19 mouse cellular contexts compared by ENCODE assay signal in genomic region chr9:43313805-43314204, GRCm38 (mm10). TPM values are rescaled to one million over a fixed set of nuclear protein-coding genes. Genes with fewer than 3 reads are reported as not detected.
DNase-seq lines count a peak whose midpoint lies in the region; ATAC-seq and TF ChIP-seq lines count a peak whose summit lies in the region.
"Had no signal": no experiment of that assay in that cellular context is flagged by ENCODE, and none has a peak within 500 bp of the region (broad histone marks: within the 10 kb centered on the region; RNA-seq: fewer than 3 reads in every experiment).

No protein-coding gene starts in this region.

- 0 out of 2 replicates have a peak, but pooled peaks cover 7% of the 10 kb centered on the region for H3K4me1 ChIP-seq in limb, embryonic 13.5 days
- peaks cover 12% of the 10 kb centered on the region for H3K4me1 ChIP-seq in limb, embryonic 10.5 days
- peaks cover 11% of the 10 kb centered on the region; the same call in 1 of the 2 replicates for H3K4me1 ChIP-seq in embryonic facial prominence, embryonic 15.5 days
- no peaks in the 10 kb centered on the region for H3K4me1 ChIP-seq in stomach, embryonic 14.5 days (ENCODE audit: control insufficient read depth, insufficient read depth, low read length)
- H3K4me1 ChIP-seq in midbrain, embryonic 15.5 days, result no peaks in the 10 kb centered on the region
- H3K4me1 ChIP-seq in cerebellum, adult 2 months (ENCODE audit: control insufficient read depth, insufficient read depth, low read length), result peaks cover 20% of the 10 kb centered on the region
- H3K4me1 ChIP-seq: forebrain, embryonic 15.5 days; heart, embryonic 15.5 days had no signal

- peak overlapping the region; percentile 43; the same call in 1 of the 2 replicates for H3K4me2 ChIP-seq in limb, embryonic 13.5 days (replicated peaks)
- peak overlapping the region; percentile 39 for H3K4me2 ChIP-seq in embryonic facial prominence, embryonic 15.5 days (replicated peaks)
- 0 out of 2 replicates have a peak overlapping the region, but pooled peaks have one; percentile 6 for H3K4me2 ChIP-seq in stomach, embryonic 14.5 days (replicated peaks; ENCODE audit: low read depth, low read length)
- no peak overlapping the region for H3K4me2 ChIP-seq in midbrain, embryonic 15.5 days
- H3K4me2 ChIP-seq: embryonic facial prominence, embryonic 12.5 days; forebrain, embryonic 15.5 days; heart, embryonic 15.5 days; hindbrain, embryonic 13.5 days had no signal

- no peak for TF ChIP-seq CTCF in cerebellum, adult 2 months (IDR thresholded peaks at IDR 0.05; ENCODE audit: borderline replicate concordance, insufficient read depth, low read depth, low read length)

- no peak overlapping the region for H3K9ac ChIP-seq in limb, embryonic 13.5 days
- no peak overlapping the region for H3K9ac ChIP-seq in embryonic facial prominence, embryonic 15.5 days
- no peak overlapping the region for H3K9ac ChIP-seq in stomach, embryonic 14.5 days (replicated peaks; ENCODE audit: low read depth, low read length)
- H3K9ac ChIP-seq in midbrain, embryonic 15.5 days, result no peak overlapping the region
- H3K9ac ChIP-seq: embryonic facial prominence, embryonic 12.5 days; forebrain, embryonic 15.5 days; heart, embryonic 15.5 days; hindbrain, embryonic 13.5 days had no signal

- no peak for ATAC-seq in limb, embryonic 13.5 days (ENCODE audit: low FRiP score, low read depth)
- no peak for ATAC-seq in embryonic facial prominence, embryonic 15.5 days (ENCODE audit: insufficient number of reproducible peaks, low FRiP score, low TSS enrichment, low read depth)
- ATAC-seq in stomach, embryonic 14.5 days (ENCODE audit: insufficient number of reproducible peaks, insufficient read depth, low FRiP score, low read depth), result no peak
- ATAC-seq in midbrain, embryonic 15.5 days (replicated peaks), result no peak
- ATAC-seq: forebrain, embryonic 15.5 days had no signal

- DNase-seq in limb, embryonic 10.5 days (ENCODE audit: low spot score), result no peak
- no peak for DNase-seq in cerebellum, adult 2 months
- DNase-seq in left cerebral cortex, adult 9 months (ENCODE audit: low spot score in 2 of 2), result no peak
- DNase-seq: adrenal gland, postnatal 10 days; cerebellum, adult 11-12 months; cerebellum, adult 9-11 months; gastrocnemius, postnatal 36 days; heart, adult 18-20 months; heart, postnatal 14 days had no signal

- no peak overlapping the region for H3K27ac ChIP-seq in limb, embryonic 13.5 days
- H3K27ac ChIP-seq in limb, embryonic 10.5 days, result no peak overlapping the region
- peak overlapping the region; percentile 71 for H3K27ac ChIP-seq in embryonic facial prominence, embryonic 15.5 days (replicated peaks)
- H3K27ac ChIP-seq in stomach, embryonic 14.5 days (ENCODE audit: low read length), result peak overlapping the region; percentile 2; the same call in 1 of the 2 replicates
- no peak overlapping the region for H3K27ac ChIP-seq in midbrain, embryonic 15.5 days
- no peak overlapping the region for H3K27ac ChIP-seq in cerebellum, adult 2 months (ENCODE audit: insufficient read depth, low read length)
- H3K27ac ChIP-seq: embryonic facial prominence, embryonic 12.5 days; forebrain, embryonic 15.5 days; heart, embryonic 10.5 days; heart, embryonic 15.5 days; hindbrain, embryonic 13.5 days had no signal

- no peak overlapping the region for H3K4me3 ChIP-seq in limb, embryonic 13.5 days
- no peak overlapping the region for H3K4me3 ChIP-seq in limb, embryonic 10.5 days
- H3K4me3 ChIP-seq in embryonic facial prominence, embryonic 15.5 days (replicated peaks), result peak overlapping the region; percentile 41; the same call in 1 of the 2 replicates
- H3K4me3 ChIP-seq in stomach, embryonic 14.5 days (ENCODE audit: low read depth, low read length), result no peak overlapping the region
- no peak overlapping the region for H3K4me3 ChIP-seq in midbrain, embryonic 15.5 days
- no peak overlapping the region for H3K4me3 ChIP-seq in cerebellum, adult 2 months (replicated peaks; ENCODE audit: insufficient read depth, low read depth, low read length)
- H3K4me3 ChIP-seq: embryonic facial prominence, embryonic 12.5 days; erythroblast, embryonic 14.5 days; forebrain, embryonic 15.5 days; heart, embryonic 10.5 days; heart, embryonic 15.5 days; hindbrain, embryonic 13.5 days had no signal

- no peaks in the 10 kb centered on the region for H3K36me3 ChIP-seq in limb, embryonic 13.5 days
- H3K36me3 ChIP-seq in limb, embryonic 10.5 days, result no peaks in the 10 kb centered on the region
- H3K36me3 ChIP-seq in embryonic facial prominence, embryonic 15.5 days, result no peaks in the 10 kb centered on the region
- H3K36me3 ChIP-seq in stomach, embryonic 14.5 days (ENCODE audit: control insufficient read depth, insufficient read depth, low read length), result no peaks in the 10 kb centered on the region
- no peaks in the 10 kb centered on the region for H3K36me3 ChIP-seq in midbrain, embryonic 15.5 days (replicated peaks)
- H3K36me3 ChIP-seq: embryonic facial prominence, embryonic 12.5 days; forebrain, embryonic 15.5 days; heart, embryonic 10.5 days; heart, embryonic 15.5 days; hindbrain, embryonic 13.5 days had no signal

- peaks cover 13% of the 10 kb centered on the region; the same call in 1 of the 2 replicates for H3K27me3 ChIP-seq in limb, embryonic 13.5 days
- peaks cover 20% of the 10 kb centered on the region for H3K27me3 ChIP-seq in limb, embryonic 10.5 days (ENCODE audit: low read depth, poor library complexity, severe bottlenecking)
- no peaks in the 10 kb centered on the region for H3K27me3 ChIP-seq in embryonic facial prominence, embryonic 15.5 days
- no peaks in the 10 kb centered on the region for H3K27me3 ChIP-seq in stomach, embryonic 14.5 days (ENCODE audit: control insufficient read depth, insufficient read depth, low read length)
- no peaks in the 10 kb centered on the region for H3K27me3 ChIP-seq in midbrain, embryonic 15.5 days (replicated peaks)
- H3K27me3 ChIP-seq in cerebellum, adult 2 months (ENCODE audit: control insufficient read depth, insufficient read depth, low read length), result no peaks in the 10 kb centered on the region
- H3K27me3 ChIP-seq: embryonic facial prominence, embryonic 12.5 days; forebrain, embryonic 15.5 days had no signal

- 83% methylated on average over 3 of the region's 3 CpGs for WGBS in limb, embryonic 13.5 days
- WGBS in limb, embryonic 10.5 days, result 77% methylated on average over 3 of the region's 3 CpGs
- 51% methylated on average over 3 of the region's 3 CpGs for WGBS in embryonic facial prominence, embryonic 15.5 days
- 56% methylated on average over 3 of the region's 3 CpGs for WGBS in stomach, embryonic 14.5 days
- 93% methylated on average over 3 of the region's 3 CpGs for WGBS in midbrain, embryonic 15.5 days
- WGBS in cerebellum, adult 2 months, result 92% methylated on average over 3 of the region's 3 CpGs

- no peaks in the 10 kb centered on the region for H3K9me3 ChIP-seq in limb, embryonic 13.5 days
- H3K9me3 ChIP-seq in limb, embryonic 10.5 days (replicated peaks), result no peaks in the 10 kb centered on the region
- no peaks in the 10 kb centered on the region for H3K9me3 ChIP-seq in embryonic facial prominence, embryonic 15.5 days (replicated peaks)
- H3K9me3 ChIP-seq in stomach, embryonic 14.5 days (ENCODE audit: control insufficient read depth, low read depth, low read length), result no peaks in the 10 kb centered on the region
- H3K9me3 ChIP-seq in midbrain, embryonic 15.5 days, result no peaks in the 10 kb centered on the region
- H3K9me3 ChIP-seq: embryonic facial prominence, embryonic 12.5 days; forebrain, embryonic 15.5 days; heart, embryonic 10.5 days; heart, embryonic 15.5 days; hindbrain, embryonic 13.5 days had no signal

- TF ChIP-seq POLR2A in cerebellum, adult 2 months (IDR thresholded peaks at IDR 0.05; ENCODE audit: borderline replicate concordance, insufficient read depth, low read length), result no peak

RNA-seq across cellular contexts. Expression of gene Trim29, which starts 3.2 kb away (rescaled TPM):
- polyA plus RNA-seq in limb, embryonic 13.5 days (2015; fragmentation: Nextera tagmentation; extraction: Ambion mirVana), result 22.8 and 26.1 TPM in 2 replicates
- 5.8 and 5.9 TPM in 2 replicates for polyA plus RNA-seq in limb, embryonic 10.5 days (2016; fragmentation: Nextera tagmentation; extraction: Ambion mirVana)
- polyA plus RNA-seq in embryonic facial prominence, embryonic 15.5 days (2015; fragmentation: Nextera tagmentation; extraction: Ambion mirVana), result 131 and 142 TPM in 2 replicates
- 24.6 and 27.9 TPM in 2 replicates for polyA plus RNA-seq in stomach, embryonic 14.5 days (2014; fragmentation: Nextera tagmentation; extraction: Ambion mirVana)
- 0.62 TPM in 1 of 2 replicates, not detected in the other for polyA plus RNA-seq in midbrain, embryonic 15.5 days (2015; fragmentation: Nextera tagmentation; extraction: Ambion mirVana)
- 0.18 and 0.44 TPM in 2 replicates for polyA plus RNA-seq in cerebellum, adult 2 months (2012; rRNA removed)
- polyA plus RNA-seq: erythroblast, embryonic 14.5 days; forebrain, embryonic 15.5 days; hindbrain, embryonic 13.5 days had no signal

Comparison
In these comparisons a context has a peak if more than half of its experiments do, and no peak if none do; other contexts are left out.
1. H3K27ac ChIP-seq: peak in embryonic facial prominence, embryonic 15.5 days (single experiment) and stomach, embryonic 14.5 days (single experiment); none in limb, embryonic 13.5 days (single experiment), limb, embryonic 10.5 days (single experiment), midbrain, embryonic 15.5 days (single experiment) and cerebellum, adult 2 months (single experiment).